Mouse (Mus musculus): ENCODE results near the gene Slfn2.

The Slfn2 gene

DNA sequence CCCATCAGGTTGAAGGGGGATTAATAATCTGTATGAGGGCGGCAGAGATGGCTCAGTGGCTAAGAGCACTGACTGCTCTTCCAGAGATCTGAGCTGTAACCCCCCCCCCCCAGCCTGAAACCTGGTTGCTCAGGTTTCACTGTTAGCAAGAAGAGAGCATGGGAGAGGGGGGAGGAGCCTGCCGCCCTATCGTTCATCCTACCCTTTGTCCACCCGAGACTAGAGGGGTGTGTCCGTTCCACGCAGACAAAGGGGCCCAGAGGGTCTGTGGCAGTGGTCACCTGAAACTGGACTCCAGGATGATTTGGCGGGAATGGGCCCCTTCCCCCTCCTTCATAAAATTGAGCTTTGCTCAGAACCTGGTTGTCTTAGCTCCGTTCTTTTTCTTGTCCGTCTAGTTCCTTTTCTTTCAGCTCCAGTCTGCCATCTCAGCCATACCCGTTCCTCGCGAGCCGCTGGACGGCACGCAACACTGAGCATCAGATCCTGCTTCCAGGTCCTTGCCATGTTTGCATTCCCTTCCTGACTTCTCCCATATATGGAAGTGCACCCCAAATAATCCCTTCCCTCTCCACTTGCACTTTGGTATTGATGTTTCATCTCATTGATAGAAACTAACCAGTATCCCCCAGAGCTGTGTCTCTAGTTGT, 5.5 kb downstream of the Slfn2 start:
- DNase-seq (ENCODE audit: low read depth, low spot score), result no peak

GRCm38 (mm10) chr11:83077714-83078422, 13.0 kb downstream of the Slfn2 start:
- no peak for DNase-seq (ENCODE audit: low read depth, low spot score)

DNA sequence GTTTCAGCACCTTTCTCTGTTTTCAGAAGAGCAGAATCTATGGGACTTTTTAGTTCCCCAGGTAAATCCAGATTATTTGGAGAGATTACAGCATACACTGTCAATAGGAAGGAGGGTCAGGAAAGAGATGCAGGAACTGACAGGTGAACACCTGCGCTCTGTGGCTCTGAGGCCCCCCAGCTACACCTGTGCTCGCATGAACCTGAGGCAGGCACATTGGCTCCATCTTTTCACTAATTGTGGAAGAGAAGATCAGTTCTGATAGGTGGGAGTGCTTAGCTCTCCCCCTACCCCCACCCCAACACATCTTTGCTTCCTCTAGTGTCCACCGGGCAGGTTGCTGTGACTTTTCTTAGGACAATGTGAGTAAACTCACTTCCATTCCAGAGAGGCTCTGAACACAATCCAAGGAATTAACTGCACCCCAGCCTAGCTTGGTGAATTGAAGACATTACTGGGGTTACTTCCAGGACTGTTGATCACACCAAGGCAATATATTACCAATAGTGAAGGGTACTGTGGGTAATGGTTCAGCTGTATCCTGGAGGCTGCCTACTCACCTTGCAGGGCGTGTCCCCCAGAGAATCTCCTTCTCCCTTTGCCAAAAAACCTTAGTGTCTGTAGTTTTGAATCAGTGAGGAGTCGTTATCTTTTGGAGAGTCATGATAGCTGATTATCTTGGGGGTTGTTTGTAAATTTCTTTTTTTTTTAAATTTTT, 13.7 kb downstream of the Slfn2 start:
- no peak for DNase-seq (ENCODE audit: low read depth, low spot score)

GRCm38 (mm10) chr11:83079487-83080199, 14.7 kb downstream of the Slfn2 start:
- DNase-seq (ENCODE audit: low read depth, low spot score), result no peak

GRCm38 (mm10) chr11:83082741-83083473, 18.0 kb downstream of the Slfn2 start:
- no peak for DNase-seq (ENCODE audit: low read depth, low spot score)

GRCm38 (mm10) chr11:83084161-83084560, 19.2 kb downstream of the Slfn2 start:
- DNase-seq (ENCODE audit: low read depth, low spot score), result no peak

GRCm38 (mm10) chr11:83084761-83085160, 19.8 kb downstream of the Slfn2 start:
- DNase-seq (ENCODE audit: low read depth, low spot score), result no peak

DNA sequence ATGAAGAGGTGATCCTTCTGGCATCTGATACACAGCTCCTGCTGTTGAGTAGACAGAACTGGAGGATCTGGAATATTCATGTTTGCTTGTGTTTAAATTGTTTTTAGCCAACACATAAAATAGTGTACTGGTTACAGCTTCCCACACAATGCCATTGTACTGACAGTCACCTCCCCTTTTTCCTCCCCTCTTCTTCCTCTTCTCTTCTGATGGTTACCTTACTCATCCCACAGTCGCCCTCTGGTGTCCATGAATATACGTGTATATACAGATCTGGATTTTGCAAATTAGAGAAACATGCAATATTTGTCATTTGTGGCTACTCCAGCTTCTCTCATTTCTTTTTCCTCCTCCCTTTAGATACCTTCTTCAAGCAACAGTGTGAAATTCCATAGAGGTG, 50.2 kb downstream of the Slfn2 start:
- DNase-seq (ENCODE audit: low read depth, low spot score), result no peak

- DNase-seq (ENCODE audit: low read depth, low spot score), result no peak
Measured at GRCm38 (mm10) chr11:83116597-83117227, 51.8 kb downstream of the Slfn2 start, which contains the start of gene Slfn1. Gene Slfn1 (plus strand): TSS chr11:83116849.

DNA sequence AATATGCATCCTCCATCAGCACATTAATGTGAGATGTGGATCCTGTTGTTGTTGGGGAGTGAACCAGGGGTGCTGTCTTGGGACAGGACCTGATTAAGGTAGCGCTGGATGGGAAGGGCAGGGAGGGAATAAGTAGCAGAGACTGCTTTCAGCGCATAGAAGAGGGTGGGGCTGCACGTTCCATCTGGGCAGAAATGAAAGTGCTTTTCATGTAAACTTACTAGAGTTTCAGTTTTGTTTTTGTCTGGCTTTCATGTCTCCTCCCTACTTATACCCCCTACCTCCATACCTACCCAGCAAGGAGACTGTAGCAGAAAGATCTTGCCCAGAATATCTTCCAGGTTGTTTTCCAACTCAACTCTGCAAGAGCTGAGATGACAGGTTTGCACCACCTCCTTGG, 53.1 kb downstream of the Slfn2 start:
- no peak for DNase-seq (ENCODE audit: low read depth, low spot score)

Data from c-Kit-negative CD71-positive TER-119-positive erythroid progenitor cells, embryonic 14.5 days (primary cell).